Mouse (Mus musculus) gastrocnemius, postnatal 14 days (tissue): ENCODE measurements around the gene Magi3. TPM values are rescaled to one million over a fixed set of nuclear protein-coding genes. Genes with fewer than 3 reads are reported as not detected.

ENCODE experiments used
- DNase-seq: peaks from one replicate; pipeline ENCODE4 v3.0.0; 2021; ENCODE audit warnings: mixed read lengths
- intact Hi-C: fragments of 180-260 bp; cut with DNase I; formaldehyde crosslinking; loops from one replicate; pipeline ENCODE4 v1.15.1; 2025; ENCODE audit warnings: low total_unique reads
- total RNA-seq, 2 experiments: library from RNA; stranded (reverse); gene quantifications; 2 replicates each; pipeline ENCODE4 v1.2.3; 2021

The Magi3 gene
- total RNA-seq, 2 experiments from 2014 or later, result 5.5 to 6.1 TPM

DNA sequence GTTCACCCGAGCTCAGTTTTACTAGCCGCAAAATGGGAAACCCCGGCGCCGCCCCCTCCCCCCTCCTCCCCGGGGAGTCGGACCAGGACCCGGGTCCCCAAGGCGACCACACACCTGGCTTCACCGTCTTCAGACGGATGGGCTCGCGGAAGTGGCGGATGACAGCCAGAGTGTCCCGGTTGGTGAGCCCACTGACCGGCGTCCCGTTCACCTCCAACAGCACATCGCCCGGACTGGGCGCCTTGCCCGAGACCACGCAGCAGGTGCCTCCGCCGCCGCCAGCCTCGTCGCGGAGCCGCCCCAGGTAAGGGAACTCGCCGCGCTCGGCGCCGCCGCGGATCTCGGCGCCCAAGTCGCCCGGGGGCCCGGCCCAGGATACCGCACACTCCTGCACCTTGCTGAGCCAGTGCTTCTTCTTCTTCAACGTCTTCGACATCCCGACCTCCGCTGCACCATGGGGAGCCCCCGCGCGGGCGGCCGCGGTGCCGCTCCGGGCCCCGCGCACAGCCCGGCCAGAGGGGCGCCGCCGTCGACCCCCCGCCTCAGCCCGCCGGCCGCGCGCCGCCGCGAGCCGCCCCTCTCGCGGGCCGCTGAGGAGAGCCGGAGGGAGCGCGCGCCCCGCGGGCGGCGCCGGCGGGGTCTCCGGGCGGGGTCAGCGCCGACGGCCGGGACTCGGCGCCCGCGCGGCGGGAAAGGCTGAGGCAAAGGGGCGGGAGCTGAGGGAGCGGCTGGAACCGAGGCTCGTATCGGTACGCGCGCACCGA lies 461 bp downstream of the Magi3 start:
- intact Hi-C loops, result loop anchor here (10.0 kb wide), 1 partner anchor 215 kb away; no protein-coding TSS in a partner anchor
- peak; percentile 45 for DNase-seq

DNA sequence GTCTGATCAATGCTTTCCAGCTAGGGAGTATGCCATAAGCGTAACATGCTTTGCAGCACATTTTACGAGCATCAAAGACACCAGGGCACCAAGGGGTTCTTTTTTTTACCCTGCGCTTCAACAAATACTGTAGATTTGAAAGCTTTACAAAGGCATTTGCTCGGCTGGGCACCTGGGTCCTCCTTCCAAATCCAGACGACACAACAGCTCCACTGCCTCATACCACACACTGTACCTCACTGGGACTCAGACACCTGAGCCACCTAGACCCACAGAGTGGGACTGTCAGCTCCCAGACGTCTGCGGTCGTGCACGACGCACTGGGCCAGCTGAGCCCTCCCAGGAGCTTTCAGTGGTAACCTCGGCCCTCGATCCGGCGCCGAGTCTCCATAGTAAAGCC lies 1.2 kb downstream of the Magi3 start:
- DNase-seq, result peak; percentile 16
- intact Hi-C loops, result no loop called here

DNA sequence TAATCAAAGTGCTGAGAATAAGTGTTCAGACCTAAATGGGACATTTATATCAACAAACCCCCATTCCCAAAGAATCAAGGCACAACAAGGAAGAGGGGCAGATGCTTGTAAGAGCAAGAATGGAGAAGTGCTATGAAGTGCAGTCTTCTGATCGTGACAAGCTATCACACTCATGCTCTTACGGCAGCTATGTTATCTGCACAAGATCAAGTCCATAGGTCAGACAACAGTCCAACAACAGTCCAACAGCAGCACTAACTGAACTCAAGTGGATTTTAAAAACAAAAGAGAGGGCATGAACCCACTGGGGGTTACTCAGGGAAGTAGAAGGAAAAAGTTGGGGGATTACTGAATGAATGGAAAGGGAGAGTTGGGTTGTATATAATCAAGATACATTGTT lies 30.4 kb downstream of the Magi3 start:
- intact Hi-C loops, result no loop called here
- no peak for DNase-seq

DNA sequence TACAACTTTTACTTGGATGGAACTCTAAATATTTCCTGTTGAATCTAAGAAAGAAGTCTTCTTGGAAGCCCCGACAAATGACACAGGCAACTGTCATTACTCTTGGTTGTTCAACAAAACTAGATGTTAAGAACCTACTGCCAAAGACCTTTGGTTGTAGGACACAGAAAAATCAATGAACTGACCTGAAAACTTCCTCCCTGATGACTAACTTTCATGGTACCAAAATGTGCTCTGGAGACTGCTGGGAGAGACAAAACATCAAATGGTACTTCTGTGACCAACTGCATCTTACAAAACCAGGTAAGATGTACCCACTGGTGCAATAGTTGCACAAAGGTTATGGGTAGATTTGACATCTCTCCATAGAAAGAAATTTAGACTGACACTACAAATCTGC lies 30.9 kb downstream of the Magi3 start:
- intact Hi-C loops, result no loop called here
- no peak for DNase-seq

DNA sequence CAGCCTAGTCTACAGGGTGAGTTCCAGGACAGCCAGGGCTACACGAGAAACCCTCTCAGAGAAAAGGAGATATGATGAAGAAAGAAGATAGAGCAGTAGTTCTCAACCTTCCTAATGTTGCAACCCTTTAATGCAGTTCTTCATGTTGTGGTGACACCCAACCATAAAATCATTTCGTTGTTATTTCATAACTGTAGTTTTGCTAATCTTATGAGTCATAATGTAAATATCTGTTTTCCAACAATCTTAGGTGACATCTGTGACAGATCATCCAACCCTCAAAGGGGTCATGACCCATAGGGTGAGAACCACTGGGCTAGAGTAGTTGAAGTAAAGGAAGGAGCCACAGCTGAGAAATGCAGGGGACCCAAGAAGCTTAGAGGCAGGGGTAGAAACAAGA lies 35.9 kb downstream of the Magi3 start:
- no peak for DNase-seq
- intact Hi-C loops, result no loop called here

DNA sequence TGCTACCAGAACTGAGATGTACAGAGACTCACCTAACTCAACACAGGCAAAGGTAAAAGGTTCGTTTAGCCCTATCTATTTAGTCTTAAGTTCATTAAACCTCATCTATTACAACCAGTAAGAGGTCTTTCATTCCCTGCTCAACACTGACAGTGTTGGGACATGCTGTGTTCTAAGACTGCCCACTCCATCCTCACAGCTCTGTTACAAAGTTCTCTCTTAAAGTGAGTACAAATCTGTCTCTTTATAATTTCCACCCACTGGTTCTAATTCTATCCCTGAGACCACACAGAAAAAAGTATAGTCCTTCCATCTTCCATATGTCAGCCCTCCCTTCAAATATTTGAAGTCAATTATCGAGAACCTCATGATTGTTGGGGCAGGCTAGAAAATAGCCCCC lies 36.5 kb downstream of the Magi3 start:
- intact Hi-C loops, result no loop called here
- DNase-seq, result no peak

DNA sequence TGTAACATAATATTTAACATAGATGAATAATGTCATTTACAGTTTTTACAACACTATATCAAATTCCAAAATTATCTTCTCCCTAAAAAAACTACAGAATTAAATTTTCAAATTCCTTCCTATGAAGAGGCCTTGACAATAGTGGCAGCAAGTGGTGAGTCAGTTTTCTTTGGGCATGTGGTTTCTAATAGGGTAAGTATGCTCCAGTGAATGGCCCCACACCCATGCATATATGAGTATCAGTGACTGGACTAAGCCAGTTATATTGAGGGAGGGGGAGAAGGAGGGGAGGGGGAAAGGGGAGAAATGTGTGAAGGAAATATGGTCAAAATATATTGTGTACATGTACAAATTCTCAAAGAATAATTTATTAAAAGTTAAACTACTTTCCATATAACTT lies 37.5 kb downstream of the Magi3 start:
- intact Hi-C loops, result no loop called here
- no peak for DNase-seq

DNA sequence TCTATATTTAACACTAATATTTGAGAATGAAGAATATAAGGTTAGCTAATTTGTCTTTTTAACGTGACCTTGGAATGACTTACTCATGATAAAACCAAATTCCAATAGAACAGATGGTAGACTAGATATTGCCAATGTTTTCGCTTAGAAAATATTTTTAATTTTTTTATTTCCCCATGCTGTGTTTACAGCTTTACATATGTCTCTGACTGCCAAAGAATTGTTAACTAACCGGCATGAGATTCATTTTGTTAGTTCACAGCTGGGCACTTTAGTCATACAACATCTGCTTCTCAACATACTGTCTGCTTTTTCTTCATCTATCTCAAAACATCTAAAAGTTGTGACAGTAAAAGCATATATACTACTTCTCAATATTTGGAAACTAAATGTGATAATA lies 58.8 kb downstream of the Magi3 start:
- intact Hi-C loops, result no loop called here
- no peak for DNase-seq

DNA sequence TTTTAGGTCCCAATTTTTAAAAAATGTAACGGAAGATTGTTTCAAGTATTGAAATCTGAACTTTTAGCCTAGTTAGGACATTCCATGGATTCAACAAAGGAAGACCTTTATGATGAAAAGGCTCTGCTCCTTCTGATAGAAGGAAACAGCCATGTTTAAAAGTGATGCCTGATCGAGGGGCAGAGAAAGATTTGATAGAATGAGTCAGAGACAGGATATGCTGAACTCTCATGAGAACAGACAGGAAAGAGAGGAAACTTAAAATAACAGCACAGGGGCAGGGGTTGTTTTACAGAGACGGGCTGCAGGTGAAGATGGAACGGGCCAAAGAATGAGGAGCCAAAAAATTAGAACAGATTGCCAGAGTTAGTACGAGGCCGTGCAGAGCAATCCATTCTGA lies 59.6 kb downstream of the Magi3 start:
- DNase-seq, result no peak
- intact Hi-C loops, result no loop called here

DNA sequence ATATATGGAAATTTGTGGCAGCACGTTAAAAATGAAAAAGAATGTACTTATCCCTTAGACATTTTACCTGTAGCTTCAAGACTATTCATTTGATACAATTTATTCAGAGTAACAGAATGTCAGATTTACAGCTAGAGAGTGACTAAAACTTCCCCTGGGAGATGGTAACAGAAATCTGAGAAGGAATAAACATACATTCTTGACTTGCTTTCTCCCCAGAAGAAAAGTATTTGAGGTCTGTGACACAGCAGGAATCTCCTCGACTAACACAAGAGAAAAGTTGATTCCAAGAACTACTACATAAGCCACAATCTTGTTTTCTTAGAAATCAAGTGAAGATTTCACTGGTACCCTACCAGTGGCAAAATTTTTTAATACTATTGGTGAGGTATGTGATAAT lies 70.0 kb downstream of the Magi3 start:
- intact Hi-C loops, result no loop called here
- DNase-seq, result no peak

DNA sequence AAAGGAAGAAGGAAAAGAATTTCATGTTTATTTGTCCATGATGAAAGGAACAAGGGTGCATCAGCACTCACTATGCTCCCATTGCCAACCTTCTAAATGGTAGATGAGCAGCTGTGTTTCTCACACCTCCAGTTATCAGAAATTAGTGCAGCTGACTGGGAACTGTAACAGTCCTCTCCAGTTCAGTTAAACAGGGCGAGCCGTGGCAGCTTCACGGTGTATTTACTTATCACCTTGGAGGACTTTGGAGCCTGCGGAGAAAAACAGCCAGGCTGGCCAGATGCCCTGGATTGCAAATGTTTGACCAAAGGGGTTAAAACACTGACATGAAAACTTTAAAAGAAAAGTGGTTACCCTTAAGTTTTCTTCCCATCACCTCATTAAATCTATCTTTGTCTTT lies 77.8 kb downstream of the Magi3 start:
- no peak for DNase-seq
- intact Hi-C loops, result no loop called here

DNA sequence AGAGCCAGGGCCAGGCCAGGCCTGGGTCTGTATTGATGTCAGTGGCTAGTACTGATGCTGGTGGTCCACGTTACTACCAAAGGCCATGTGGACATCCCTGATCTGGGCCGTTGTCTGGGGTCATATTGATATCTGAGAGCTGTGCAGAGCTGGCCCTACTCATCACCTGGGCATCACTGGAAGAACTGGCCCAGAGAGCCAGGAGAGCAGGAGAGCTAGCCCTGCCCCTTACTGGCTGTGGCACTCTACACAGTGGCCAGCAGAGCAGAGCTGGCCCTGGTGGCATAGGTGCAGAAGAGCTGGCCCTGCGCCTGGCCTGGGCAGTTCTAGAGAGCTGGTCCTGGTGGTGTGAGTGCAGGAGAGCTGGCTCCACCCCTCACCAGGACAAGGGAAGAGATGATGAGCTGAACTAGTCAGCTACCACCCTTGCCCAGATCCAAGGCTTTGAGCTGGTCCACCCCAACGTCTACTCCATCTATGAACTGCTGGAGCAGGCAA lies 81.2 kb downstream of the Magi3 start:
- intact Hi-C loops, result no loop called here
- DNase-seq, result no peak

DNA sequence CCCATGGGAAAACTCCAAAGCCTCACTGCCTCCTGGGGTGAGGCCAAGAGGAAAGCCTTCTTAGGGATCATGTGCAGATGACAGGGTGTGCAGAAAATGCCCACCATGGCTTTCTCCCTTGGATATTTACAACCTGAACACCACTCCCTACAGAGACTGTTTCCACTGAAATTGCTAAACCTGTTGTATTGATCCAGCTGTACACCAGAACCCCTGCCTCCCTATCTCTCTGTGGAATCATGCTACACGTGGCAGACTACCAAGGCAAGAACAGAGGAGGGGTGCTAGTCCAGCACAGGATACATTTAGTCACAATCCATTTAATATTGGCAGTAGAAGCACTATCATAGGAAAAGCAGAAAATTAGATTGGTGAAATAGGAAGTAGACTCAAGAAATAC lies 94.5 kb downstream of the Magi3 start:
- DNase-seq, result no peak
- intact Hi-C loops, result no loop called here

DNA sequence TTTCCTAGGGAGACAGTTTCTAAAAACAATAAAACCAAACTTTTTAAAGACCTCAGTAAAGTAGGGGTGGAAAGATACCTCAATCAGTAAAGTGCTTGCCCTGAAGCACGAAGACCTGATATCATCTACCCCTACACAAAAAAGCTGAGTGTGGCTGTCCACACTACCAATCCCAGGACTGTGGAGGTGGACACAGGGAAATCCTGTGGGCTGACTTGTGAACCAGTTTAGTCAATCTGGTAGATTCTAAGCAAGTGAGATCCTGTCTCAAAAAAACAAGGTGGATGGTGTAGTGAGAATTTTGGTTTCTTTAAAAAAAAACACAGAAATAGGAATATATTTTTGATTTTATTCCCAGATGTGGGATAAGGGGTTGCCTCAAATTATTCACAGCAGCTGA lies 96.3 kb downstream of the Magi3 start:
- intact Hi-C loops, result no loop called here
- no peak for DNase-seq

DNA sequence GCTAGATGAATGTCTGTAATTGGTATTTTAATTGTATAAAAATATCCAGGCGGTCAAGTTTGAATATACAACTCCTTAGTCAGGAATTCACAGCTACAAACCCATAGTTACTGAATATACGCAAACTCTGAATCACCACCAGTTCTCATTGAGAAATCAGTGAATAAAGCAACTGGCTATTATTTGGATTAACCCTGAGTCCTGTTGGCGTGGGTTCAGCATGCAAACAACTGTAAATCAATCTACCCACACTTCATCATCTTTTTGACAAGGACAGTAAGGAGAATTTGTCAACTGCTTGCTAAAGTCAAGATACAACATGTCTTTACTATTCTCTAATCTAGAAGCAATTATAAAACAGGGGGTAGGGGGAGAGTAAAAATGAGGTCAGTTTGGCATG lies 110.7 kb downstream of the Magi3 start:
- intact Hi-C loops, result no loop called here
- DNase-seq, result no peak

DNA sequence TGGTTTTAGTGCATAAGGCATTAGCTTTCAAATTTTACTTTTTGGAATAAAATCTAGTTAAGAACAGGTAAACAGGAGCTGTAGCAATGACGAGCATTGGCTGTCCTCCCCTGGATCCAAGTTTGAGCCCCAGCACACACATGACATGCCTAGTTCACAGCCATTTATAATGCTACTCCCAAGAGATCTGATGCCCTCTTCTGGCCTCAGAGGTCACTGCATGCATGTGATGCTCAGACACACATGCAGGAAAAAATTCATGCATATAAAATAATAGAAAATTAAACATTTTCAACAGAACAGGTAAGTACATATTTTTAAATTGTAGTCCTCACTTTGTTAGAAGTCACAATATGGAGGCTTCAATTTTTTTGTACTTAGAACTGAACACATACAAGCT lies 115.2 kb downstream of the Magi3 start:
- intact Hi-C loops, result no loop called here
- DNase-seq, result peak; percentile 29

DNA sequence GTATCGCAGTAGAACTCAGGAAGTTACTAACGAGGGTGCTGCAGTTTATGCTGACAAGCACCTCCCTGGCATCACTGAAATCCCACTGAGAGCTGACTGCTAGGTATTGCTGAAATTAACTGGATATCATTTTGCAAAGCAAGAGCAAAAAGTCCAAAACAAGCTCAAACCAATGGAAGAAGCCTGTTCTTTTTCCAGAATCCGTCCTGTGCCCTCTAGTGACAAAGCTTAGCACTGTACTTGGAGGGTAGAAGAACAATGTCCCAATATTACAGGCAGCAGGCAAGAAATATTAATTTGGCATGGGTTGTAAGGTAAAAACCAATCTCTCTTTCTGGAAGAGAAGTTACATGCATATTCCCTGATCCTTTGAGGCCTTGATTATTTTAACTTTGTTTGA lies 118.5 kb downstream of the Magi3 start:
- DNase-seq, result no peak
- intact Hi-C loops, result no loop called here

DNA sequence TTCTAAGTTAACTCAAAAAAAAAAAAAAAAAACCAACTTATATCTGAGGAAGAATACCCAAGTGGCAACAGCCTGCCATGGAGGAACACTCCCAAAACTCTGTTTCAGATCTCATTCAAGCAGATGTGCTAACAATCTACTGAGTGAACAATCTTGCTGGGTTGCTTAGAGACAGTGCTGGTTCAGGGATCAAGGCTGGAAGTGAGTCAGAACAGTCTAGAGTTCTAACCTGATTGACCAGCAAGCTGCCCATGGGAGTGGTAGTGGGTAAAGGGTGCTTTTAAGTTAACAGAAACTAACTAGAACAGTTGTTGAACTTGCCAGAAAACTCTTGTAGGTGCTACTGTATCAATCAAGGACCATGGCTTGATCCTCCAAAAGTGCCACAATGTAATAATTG lies 118.9 kb downstream of the Magi3 start:
- intact Hi-C loops, result no loop called here
- DNase-seq, result no peak

DNA sequence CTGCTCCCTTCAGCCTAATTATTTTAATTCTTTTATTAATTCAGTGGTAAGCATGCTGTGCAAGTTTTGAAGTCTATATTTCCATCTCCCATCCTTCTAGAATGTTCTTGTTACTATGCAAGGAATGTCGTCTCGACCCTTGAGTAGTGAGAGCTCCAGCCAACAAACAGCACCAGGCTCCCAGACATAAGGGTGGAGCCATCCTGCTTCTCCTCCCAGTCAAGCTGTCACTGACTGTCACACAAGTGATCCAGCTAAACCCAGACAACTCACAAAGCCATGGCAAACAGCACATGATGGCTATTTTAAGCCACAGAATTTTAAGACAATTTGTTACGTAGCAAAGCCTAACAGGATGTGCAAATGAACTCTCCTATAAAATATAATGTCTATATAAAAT lies 124.2 kb downstream of the Magi3 start:
- no peak for DNase-seq
- intact Hi-C loops, result no loop called here

DNA sequence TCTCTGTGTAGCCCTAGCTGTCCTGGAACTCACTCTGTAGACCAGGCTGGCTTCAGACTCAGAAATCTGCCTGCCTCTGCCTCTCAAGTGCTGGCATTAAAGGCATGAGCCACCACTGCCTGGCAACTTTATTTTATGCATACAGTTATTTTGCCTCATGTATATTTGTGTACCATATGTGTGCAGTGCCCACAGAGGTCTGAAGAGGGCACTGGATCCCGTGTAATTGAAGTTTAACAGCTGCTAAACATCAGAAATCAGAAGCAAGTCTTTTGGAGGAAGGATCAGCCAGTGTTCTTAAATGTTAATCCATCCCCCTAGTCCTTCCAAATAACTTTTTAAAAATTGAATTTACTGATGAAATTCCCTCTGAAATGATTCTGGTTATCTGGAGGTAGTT lies 125.5 kb downstream of the Magi3 start:
- DNase-seq, result no peak
- intact Hi-C loops, result no loop called here

DNA sequence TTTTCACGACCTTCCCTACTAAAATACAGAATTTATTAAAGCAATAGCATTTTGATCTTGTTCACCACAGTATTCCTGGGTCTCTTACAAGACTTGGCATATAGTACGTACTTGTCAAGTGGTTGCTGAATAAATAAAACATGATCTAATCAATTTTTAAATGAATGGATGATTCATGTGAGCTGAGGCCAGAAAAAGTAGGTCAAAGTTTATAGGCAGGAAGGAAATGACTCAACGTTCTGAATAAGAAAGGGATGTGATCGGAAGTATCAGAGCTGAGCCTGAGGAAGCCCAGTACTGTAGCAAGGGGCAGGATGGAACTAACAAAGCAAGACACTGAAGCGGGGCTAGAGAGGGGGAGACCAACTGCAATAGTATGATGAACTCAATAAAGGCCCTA lies 127.4 kb downstream of the Magi3 start:
- intact Hi-C loops, result no loop called here
- no peak for DNase-seq

DNA sequence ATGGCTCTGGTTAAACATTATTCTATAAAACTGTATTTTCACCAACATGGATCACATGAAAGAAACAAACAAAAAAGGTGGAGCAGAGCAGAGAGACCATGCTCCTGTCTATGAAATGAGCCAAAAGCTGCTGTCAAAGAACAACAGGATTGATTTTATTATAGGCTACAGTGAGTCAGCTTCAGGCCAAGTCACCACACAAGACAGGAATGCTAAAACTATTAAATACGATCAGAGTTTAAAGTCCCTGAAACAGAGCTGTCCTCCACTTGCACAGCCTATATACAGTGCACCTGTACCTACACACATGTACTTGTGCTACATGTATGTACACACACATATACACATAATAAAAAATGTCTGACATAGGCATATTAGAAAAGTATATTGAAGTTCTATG lies 138.1 kb downstream of the Magi3 start:
- DNase-seq, result no peak
- intact Hi-C loops, result no loop called here
